Mouse (Mus musculus) embryonic stem cell, embryonic (primary cell): ENCODE data around the gene Serp2.

Experiments
- CTCF ChIA-PET, 4 experiments: fragments of 300-600 bp in 2 of 4; fragments of 350-600 bp in 2 of 4; sonication (Branson Sonifier 250); formaldehyde crosslinking; loops; one replicate each; lab custom pipeline; 2022; ENCODE audit warnings: inconsistent platforms in 2 of 4; lab: Charles Lee
- POLR2A ChIA-PET, 4 experiments: fragments of 300-600 bp in 2 of 4; fragments of 350-600 bp in 2 of 4; sonication (Branson Sonifier 250); formaldehyde crosslinking; loops; one replicate each; lab custom pipeline; 2022; ENCODE audit warnings: antibody characterized with exemption in 4 of 4, inconsistent platforms in 1 of 4; lab: Charles Lee

The Serp2 gene

GRCm38 (mm10) chr14:76497187-76497586 lies 59.5 kb downstream of the Serp2 start:
- POLR2A ChIA-PET: interaction anchor here in 3 of 4 experiments (0.6 to 24.0 kb wide), 32 partner anchors 9 to 495 kb away, joined by 3 to 890 read pairs (median 9); partner anchors contain the start of gene Tsc22d1 (in 2 of the 3)
- CTCF ChIA-PET: interaction anchor here in 2 of 4 experiments (0.6 to 1.6 kb wide), 3 partner anchors 8 to 379 kb away, joined by 3 to 7 read pairs (median 6); no protein-coding TSS in a partner anchor

DNA sequence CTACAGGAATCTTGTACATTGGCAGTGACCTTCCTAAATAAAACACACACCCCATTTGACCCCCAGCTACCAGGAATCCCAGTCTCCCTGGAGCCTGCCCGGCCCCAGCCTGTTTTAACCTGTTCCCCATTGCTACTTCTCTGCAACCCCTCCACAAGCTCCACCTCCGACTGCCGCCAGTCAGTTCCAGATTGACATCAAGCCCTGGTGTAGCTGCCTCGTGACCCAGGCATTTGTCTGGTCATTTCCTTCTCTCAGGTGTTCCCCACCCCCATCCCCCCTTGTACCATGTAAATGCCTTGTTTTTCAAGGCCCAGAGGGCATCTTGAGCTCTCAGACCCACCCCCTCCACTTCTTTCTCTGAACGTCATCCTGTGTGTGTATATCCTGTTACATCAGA lies 61.7 kb downstream of the Serp2 start:
- CTCF ChIA-PET: interaction anchor here (0.5 to 1.7 kb wide), 12 partner anchors 9 to 1248 kb away, joined by 3 to 9 read pairs (median 3); no protein-coding TSS in a partner anchor
- POLR2A ChIA-PET: interaction anchor here (0.5 to 24.0 kb wide), 167 partner anchors 7 to 1863 kb away, joined by 3 to 890 read pairs (median 5); partner anchors contain the start of genes Serp2 (in 2 of the 4), Tsc22d1 (in 2 of the 4), Gpalpp1 (in 1 of the 4) and Nufip1 (in 1 of the 4)

GRCm38 (mm10) chr14:76489128-76489527 lies 67.6 kb downstream of the Serp2 start:
- ChIA-PET POLR2A (interaction anchor here (0.6 to 24.0 kb wide), 48 partner anchors 6 to 517 kb away, joined by 3 to 890 read pairs (median 4); partner anchors contain the start of gene Tsc22d1 (in 2 of the 4)), CTCF (interaction anchor here (0.6 to 2.1 kb wide), 12 partner anchors 9 to 458 kb away, joined by 3 to 19 read pairs (median 3); no protein-coding TSS in a partner anchor)

DNA sequence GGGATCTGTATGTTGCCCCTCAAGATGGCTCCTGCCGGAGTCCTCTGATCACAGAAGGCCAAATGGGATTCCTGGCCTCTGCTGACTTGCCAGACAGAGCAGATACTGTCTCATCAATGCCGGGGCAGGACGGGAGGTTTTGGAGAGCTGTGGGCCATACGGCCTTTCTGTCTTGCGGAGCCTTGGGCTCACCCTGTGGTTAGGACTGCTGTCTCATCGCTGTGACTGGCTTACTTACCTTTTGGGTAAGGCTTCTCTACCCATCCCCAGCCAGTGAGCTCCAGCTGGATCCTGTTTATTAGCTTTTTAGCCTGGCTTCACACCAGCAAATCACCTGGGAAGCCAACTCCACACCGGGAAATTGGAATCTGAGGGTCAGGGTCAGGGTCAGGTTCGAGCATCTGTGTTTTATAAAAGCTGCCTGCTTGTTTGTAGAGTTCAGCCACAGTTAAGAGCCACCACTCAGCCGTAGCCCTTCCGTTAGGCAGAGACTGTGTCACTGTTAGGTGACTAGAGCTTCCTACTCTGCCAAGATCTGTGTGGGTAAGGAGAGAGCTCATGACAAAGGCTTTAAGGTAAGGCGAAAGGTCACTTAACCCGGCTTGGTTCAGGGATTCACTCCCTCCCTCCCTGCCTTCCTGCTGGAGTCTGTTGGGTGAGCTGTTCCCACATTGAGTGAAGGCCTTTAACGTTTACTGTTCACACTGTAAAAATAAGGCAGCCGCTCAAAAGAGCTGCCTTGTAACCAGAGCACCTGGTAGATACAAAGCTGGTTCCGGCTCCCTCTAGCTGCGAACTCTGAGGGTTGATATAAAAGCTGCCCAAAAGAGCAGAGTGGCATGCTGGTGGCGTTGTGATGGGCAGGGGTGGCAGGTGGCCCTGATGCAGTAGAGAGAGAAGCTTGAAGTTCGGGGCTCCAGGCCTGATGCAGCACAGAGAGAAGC lies 68.3 kb downstream of the Serp2 start:
- POLR2A ChIA-PET: interaction anchor here (0.6 to 24.0 kb wide), 72 partner anchors 7 to 518 kb away, joined by 3 to 890 read pairs (median 4); partner anchors contain the start of gene Tsc22d1 (in 2 of the 4)
- CTCF ChIA-PET: interaction anchor here in 3 of 4 experiments (0.7 to 2.1 kb wide), 12 partner anchors 9 to 252 kb away, joined by 3 to 19 read pairs (median 3); no protein-coding TSS in a partner anchor

- ChIA-PET POLR2A (interaction anchor here (0.7 to 24.0 kb wide), 42 partner anchors 8 to 517 kb away, joined by 3 to 890 read pairs (median 4); no protein-coding TSS in a partner anchor), CTCF (interaction anchor here in 2 of 4 experiments (0.7 to 2.0 kb wide), 3 partner anchors 8 to 323 kb away, joined by 3 to 11 read pairs (median 5); no protein-coding TSS in a partner anchor)
These were observed 69.1 kb downstream of the Serp2 start for GRCm38 (mm10) chr14:76487609-76488008.

- ChIA-PET CTCF (no interaction called here), POLR2A (interaction anchor here in 3 of 4 experiments (0.6 to 24.0 kb wide), 14 partner anchors 11 to 1999 kb away, joined by 3 to 890 read pairs (median 6); no protein-coding TSS in a partner anchor)
These were observed 73.0 kb downstream of the Serp2 start for GRCm38 (mm10) chr14:76483701-76484100.
